Mouse (Mus musculus): Measurements from ENCODE around the gene Polr1b.

Polr1b gene

DNA sequence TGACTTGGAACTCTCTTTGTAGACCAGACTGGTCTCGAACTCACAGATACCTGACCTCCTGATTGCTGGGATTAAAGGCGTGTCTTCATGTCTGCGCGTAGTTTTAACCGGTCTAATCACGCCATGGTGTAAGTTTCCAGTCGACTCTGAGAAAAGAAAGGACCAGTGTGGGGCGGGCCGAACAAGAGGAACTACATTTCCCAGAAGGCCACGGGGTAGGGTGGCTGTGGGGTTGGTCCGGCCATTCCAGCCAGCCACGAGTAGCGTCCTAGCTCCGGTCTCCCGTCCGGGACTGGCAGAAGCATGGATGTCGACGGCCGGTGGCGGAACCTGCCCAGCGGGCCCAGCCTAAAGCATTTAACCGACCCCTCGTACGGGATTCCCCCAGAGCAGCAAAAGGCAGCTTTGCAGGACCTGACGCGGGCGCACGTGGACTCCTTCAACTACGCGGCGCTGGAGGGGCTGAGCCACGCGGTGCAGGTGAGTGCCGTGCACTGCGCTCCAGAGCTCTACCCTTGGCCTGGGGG, at the start of gene Polr1b:
Gene Polr1b (plus strand): TSS at position 212 of the 527 bp plus-strand sequence.
- DNase-seq = peak; percentile 90

GRCm38 (mm10) chr2:129052451-129052983, 48.3 kb upstream of the Polr1b start:
- no peak for DNase-seq

DNA sequence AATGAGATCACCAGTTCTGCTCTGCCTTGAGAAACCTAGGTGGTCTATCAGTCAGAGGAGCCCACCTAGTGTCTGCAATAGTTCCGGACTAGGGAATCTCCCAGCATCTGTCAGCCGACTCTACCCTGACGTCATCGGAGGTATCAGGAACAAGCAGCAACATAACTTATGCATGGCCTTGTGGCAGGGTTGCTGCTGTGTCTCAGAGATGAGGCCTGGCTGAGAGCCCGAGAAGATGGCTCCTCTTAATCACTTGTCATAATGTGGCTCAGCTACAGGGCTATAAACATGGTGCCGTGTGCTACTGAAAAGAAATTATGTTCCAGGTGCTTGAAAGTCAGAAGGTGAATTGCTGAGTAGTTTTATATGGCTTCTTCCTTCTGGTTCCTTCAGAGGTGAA, 45.1 kb upstream of the Polr1b start:
- no peak for DNase-seq

DNA sequence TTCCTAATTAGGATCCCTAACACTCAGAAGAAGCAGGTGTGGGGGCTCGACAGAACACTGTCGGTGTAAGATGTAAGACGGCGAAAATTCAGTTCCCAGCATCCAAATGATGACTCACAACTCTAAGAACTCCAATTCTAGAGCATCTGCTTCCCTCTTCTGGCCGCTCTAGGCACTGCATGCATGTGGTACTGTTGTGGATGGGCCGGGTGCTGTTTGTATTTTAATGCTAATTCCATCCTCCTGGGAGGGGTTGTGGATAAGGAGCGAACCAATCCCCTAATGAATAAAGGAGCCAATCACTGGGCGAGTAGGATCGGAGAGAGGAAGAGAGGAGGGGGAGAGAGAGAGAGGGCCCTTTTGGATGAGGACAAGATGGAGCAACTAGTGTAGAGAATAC, 44.2 kb upstream of the Polr1b start:
- DNase-seq = no peak

- DNase-seq = no peak
These were observed 43.5 kb upstream of the Polr1b start for GRCm38 (mm10) chr2:129057256-129057655.

DNA sequence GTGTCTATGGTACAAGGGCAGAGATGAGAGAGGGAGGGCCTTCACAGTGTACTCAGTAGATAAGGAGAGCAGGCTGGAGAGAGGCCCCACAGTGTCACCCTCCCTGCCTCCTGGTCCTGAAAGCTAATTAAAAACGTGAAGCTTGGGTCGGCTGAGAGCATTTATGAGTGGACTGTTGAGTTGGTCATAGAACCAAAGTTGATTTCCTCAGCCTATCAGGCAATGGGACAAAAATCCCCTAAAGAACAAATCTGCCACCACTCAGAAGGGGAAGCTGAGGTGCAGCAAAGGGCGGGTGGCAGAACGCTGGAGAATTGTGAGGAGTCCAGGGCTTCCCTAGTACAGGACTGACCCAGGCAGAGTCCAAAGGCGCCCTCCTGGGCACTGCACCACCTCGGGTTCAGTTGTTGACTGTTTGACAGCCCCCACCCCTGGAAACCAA, 42.9 kb upstream of the Polr1b start:
- no peak for DNase-seq

DNA sequence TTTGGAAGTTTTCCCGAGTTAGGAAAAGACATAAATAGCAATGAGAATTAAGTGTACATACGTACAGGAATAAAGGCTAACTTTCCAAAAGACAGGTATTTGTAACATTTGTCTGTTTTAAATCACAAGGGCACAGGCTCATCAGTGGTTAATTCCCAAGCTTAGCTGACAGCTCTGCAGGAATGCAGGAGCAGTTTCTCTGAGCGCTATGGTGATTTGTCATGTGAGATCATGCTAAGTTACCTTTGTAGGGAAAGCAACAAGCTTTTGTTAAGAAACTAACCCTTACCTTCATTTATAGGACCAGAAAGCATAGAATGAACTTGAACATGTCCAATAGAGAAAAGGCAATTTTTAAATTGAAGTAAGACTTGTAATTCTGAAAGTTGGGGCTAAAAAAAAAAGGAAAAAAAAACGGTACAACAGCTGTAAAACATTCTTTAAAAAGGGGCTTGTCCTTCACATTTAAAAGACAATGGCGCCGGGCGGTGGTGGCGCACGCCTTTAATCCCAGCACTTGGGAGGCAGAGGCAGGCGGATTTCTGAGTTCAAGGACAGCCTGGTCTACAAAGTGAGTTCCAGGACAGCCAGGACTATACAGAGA, 39.2 kb upstream of the Polr1b start:
- DNase-seq = no peak

- peak; percentile 78 for DNase-seq
These were observed 35.1 kb upstream of the Polr1b start, which contains the start of gene Ttl for GRCm38 (mm10) chr2:129065437-129066282. Gene Ttl (plus strand): TSS chr2:129065942.

GRCm38 (mm10) chr2:129066326-129066725, 34.5 kb upstream of the Polr1b start:
- peak; percentile 45 for DNase-seq

GRCm38 (mm10) chr2:129070296-129070695, 30.5 kb upstream of the Polr1b start:
- DNase-seq = no peak

DNA sequence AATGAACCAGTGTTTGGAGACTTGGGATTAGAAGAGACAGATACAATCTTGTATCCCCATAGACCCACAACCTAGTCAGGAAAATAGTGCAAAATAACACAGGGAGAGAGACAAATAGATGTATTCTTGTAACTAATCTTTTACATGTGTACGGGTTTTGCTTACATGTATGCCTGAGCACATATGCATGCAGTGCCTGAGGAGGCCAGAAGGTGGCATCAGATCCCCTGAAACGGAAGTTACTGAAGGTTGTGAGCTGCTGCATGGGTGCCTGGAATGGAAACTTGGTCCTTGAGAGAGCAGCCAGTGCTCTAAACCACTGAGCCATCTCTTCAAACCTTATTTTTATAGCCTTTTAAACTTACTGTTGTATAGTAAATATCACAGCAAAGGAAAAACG, 22.5 kb upstream of the Polr1b start:
- DNase-seq = no peak

GRCm38 (mm10) chr2:129079194-129079593, 21.6 kb upstream of the Polr1b start:
- no peak for DNase-seq

DNA sequence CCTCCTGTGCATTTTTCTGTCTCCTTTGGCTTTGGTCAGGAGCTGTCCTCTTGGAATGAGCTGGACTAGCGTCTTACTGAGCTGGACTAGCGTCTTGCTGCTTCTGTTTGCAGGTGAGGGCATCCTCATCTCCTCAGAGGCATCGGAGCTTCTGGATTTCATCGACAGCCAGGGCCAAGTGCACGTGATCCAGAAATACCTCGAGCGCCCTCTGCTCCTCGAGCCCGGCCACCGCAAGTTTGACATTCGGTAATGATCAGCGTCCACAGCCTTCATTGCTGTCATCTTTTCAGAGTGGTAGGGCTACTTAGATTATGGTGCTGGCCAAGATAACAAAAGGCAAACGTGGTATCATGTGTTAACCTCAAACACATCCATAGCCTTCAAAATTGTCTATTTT, 19.7 kb upstream of the Polr1b start:
- no peak for DNase-seq

- no peak for DNase-seq
These were observed 17.3 kb upstream of the Polr1b start for GRCm38 (mm10) chr2:129083514-129083913.

GRCm38 (mm10) chr2:129084959-129085358, 15.8 kb upstream of the Polr1b start:
- DNase-seq = no peak

DNA sequence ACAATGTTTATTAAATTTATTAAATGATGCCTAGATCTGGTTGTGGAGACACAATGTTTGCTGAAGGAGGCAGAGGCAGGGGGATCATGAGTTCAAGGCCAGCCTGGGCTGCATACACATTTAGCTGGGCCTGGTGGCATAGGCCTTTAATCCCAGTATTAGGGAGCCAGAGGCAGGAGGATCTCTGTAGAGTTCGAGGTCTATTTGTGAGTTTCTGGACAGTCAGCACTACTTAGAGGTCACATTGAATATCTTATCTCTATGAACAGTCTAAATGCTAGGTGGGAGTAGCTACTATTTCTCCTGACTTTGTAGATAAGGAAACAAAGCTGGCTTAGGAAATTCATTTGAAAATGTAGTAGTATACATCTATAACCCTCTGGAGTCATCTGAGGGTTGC, 13.3 kb upstream of the Polr1b start:
- DNase-seq = no peak

DNA sequence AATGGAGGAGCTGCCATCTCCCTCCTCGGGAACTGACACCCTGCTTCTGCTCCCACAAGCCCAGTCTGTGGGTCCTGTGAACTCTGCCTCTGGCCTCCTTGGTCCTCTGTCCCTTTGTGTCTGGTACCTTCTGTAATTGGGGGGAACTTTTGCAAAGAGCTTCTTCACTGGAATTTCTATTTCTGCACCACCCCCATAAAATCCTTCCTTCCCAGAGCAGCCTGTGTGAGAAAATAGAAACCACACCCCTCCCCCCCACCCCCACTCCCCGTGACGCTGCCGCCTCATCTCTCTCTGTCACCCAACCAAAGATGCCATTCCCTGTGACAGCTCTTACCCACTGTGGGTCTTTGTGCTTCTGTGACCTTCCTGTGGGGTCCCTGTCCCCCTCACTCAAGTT, 10.4 kb upstream of the Polr1b start:
- DNase-seq = no peak

GRCm38 (mm10) chr2:129092810-129093209, 8.0 kb upstream of the Polr1b start:
- no peak for DNase-seq

DNA sequence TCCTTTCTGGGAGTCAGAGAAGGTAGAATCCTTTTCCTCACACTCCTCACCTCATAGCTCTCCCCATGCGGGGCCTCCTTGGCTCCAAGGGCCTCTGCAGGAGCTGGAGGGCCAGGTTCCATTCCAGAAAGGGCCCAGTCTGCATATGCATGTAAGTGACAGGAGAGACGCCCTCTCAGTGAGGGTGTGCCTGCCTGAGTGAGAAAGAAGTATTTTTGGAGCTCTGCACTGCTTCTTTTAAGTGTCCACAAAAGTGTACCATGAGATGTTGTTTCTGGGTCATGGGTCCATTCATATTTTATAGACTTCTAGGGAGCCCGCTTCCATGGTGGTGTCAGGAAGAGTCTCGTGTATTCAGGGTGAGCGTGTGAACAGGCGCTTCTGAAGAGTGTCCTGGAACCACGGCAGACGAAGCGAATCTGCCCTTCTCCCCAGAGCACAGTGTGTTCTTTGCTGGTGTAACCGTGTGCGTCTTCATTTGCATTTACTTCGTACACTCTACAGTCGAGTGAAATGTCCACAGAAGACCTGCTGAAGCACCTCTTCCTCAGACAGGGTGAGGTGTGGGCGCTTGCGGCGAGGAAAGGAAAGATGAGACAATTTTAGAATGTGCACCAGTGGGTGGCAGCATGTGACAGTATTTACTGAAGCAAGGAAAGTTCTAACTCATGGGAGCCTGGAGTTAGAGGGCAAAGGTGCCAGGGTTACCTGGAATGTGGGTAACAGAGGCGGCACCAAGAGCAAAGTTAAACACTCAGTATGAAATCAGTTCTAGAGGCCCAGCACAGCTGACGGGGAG, 6.7 kb upstream of the Polr1b start:
- DNase-seq = no peak

DNA sequence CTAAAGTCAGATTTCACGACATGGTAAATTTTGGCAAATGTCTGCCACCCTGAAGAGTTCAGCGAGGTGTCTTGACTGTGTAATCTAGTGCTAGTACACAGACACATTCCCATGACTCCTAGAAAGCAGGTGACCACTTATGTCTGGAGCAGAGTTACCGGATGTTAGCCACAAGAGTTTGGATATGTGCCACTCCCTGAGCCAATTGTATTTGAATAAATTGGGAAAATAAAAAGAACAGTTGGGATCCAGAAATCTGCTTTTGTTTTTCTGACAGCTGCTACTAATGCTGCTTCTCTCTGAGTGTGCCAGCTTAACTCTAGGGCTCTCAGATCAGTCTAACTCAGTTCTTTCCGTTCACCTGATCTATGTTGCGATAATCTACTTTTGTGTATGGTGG, 12.1 kb downstream of the Polr1b start:
- no peak for DNase-seq

DNA sequence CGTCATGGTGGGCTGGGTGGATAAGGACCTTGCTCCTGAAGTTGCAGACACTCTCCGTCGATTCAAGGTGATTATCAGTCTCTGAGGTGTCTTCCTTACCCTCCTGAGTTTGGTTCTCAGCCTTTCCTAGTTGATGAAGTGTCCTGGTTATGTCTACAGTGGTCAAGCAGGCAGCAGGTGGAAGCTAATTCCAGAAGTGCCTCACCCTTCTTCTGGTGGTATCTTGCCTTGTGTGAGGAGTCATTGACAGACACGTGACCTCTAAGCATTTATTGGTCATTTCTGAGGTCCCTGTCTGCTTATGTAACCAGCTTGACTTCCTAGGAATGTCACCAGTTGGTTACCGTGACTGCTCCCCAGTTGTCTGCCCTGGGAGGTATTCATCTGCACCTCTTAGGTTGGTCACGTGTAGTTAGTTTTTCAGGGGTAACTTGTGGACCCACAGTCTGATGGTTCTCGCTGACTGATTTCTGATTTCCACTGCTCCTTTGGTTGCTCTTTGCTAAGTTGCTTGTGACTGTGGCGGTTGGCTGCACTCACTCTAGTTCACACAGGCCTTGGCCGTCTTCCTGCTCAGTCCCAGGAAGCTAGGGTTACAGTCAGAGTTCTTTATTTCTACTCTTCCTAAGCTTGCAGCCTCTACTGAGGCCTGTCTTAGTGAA, 15.0 kb downstream of the Polr1b start:
- no peak for DNase-seq

GRCm38 (mm10) chr2:129116368-129116739, 15.6 kb downstream of the Polr1b start:
- DNase-seq = no peak

DNA sequence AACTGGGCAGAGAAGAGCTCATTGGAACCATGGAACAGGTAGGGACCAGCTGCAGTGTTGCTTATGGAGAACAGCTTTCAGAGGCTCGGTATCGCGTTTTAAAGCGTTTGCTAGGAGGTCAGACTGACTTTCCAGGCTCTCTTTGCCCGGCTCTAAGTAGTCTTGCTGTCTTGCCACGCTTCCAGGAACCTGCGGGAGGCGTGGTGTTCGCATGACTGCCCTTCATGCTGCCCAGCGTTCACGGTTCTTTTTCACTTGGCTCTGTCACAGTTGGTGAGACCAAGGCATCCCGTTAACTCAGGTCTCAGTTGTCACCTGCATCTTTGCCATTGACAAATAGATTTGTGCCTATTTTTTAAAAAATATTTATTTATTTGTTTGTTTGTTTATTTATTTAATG, 17.3 kb downstream of the Polr1b start:
- no peak for DNase-seq
